Mouse (Mus musculus) adrenal gland, postnatal 25 days (tissue): ENCODE data around the gene Itprip. TPM values are rescaled to one million over a fixed set of nuclear protein-coding genes. Genes with fewer than 3 reads are reported as not detected.

Experiments used
- DNase-seq: peaks from one replicate; pipeline ENCODE4 v3.0.0; 2021; ENCODE audit warnings: mixed read lengths
- total RNA-seq: library from RNA; stranded (reverse); gene quantifications from 2 replicates; pipeline ENCODE4 v1.2.3, GENCODE M21; 2021

Itprip gene
- total RNA-seq, 1 experiment from 2014 or later, result 17.0 TPM

DNA sequence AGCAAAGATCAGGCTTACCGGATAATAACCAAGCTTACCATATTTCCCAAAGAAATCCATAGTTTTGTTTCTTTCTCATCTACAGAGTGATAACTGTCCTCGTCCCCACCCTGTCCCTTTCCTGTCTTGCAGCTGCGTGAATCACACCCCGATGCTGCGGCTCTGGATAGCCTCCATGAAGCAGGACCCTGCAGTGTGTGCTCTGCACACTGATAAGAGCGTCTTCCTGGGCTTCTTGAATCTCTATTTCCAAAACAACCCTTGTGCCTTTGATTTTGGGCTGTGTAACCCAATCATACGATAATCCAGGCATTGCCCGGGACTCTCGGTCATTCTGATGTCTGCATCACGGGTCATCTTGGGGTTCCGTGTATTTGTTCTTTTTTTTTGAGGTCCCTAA, 33.2 kb downstream of the Itprip start:
- DNase-seq, result no peak

DNA sequence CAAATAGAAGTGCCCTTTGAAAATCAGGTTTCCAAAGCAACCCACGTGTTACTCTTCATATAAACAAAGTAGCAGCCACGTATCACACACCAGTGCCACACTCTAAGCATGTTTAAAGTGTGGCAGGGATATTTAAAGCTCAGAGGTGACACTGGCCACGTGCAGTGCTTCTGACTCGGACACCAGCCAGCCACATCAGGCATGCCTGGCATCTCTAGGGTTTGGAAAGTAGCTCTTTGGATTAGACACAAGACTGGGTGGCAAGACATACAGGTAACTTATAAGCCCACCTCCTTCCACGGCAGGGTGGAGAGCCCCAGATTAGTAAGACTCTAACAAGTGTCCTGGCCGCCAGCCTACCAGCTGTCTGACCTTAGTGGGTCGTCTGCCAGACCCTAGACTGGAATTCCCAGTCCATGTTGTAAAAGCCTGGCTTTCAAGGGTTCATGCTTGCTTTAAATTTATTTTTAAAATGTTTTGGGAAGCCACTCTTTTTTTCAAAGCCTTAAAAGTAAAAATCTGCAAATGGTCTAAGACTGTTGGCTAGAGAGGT, 33.8 kb downstream of the Itprip start:
- no peak for DNase-seq

DNA sequence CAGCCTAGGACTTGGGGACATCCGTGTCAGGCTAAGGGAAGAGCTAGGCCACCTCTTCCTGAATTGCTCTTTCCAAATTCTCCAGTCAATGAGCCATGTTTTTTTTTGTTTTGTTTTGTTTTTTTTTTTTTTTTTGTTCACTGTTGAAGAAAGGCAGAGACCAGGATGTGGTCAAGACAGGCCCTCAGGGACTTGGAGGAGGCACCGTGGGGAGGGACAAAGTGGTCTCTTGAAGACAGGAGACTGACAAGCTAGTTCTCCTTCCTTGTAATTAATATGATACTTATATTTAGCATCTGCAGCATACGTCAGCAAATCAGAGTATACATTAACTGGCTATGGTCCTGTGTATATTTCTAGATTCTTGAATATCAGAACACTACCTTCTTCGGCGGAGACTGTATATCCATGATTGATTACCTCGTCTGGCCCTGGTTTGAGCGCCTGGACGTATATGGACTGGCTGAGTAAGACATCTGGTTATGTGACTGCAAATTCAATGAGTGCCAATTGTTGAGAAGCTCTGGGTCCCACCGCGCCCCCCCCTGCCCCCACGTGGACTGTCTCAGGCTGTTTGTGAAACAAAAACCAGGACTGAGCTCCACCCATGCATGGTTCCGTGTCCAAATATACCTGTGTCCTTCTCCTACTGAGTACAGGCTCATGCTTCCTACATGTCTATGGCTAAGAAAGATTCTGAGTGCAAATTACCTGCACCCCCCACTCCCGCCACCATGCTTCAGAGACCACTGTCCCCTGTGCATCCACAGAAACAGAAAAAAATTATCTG, 34.6 kb downstream of the Itprip start:
- no peak for DNase-seq

DNA sequence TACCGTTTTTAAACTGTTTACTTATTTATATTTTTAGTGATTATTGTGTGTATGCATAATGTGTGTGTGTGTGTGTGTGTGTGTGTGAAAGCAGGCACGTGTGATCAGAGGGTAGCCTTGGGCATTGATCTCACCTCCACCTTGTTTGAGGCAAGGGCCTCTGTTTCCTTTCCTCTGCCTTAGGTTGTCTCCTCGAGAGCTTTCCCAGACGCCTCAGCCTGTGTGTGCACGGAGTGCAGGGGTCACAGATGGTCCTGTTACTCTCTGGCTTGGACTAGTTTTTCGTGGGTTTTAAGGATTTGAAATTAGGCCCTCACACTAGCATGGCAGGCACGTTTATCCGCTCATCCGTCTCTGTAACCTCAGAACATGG, 36.2 kb downstream of the Itprip start:
- no peak for DNase-seq

DNA sequence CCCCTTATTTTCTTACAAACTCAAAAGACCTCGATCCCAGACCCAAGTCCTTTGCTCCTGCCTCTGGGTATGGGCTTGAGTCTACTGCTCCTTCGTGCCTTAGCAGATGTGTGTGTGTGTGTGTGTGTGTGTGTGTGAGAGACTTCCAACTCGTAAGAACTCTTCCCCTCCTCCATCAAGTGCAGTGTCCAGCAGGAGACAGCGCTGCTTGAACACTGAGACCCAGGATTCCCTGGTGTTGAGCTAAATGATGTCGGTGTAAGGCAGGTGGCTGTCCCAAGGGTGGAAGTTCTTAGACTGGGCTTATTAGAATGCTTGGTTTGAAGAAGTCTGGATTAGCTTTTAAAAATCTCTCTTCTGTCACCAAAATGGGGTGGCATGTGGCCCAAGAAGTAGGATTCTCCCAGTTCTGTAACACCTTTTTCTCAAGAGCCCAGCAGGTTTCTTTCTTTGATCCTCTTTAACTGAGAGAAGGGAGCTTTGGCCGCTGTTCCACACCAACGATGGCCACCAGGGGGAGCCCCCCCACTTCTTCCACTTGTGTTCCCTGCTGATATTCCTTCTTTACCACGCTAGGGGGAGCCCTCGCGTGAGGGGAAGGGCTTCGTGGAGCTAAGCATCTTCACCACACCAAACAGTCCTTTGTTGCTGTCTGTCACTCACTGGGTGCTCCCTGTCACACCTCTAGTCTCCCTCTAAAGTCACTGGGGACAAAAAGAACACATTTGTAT, 36.8 kb downstream of the Itprip start:
- peak; percentile 84 for DNase-seq

DNA sequence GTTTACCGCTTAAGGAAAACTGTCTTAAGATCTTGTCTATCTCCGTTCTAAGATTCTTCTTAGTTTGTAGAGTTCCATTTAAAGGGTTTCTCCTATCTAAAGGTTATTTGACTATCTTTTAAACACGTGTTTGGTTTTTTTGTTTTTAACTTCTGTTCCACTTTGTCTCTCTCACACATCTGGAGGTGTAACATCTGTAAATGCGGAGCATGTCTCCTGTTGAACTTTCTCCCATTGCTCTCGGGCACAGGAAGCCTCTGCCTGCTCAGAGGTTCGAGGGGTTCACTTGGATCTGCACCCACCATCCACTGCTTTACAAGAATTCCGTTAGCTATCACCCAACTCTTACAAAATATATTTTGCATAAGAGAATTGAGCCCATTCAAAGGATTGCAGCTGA, 37.6 kb downstream of the Itprip start:
- no peak for DNase-seq

DNA sequence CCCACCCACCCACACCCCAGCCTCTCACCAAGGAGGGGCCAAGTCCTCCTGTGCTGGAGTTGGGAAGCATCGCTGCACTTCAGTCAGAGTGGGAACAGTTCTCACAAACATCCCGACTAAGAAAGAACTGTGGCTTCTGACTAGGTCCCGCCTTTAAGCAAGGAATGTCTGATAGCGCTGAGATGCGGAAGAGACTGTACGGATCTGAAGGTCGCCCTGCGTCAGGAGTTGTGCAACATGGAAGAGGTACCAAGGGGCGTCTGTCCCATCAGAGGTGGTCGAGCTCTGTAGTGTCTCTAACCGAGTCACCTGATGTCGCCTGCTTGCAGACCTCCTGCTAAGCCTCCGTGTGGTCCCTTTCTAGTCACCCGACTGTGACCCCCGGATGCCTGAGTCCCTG, 42.8 kb downstream of the Itprip start:
- no peak for DNase-seq

DNA sequence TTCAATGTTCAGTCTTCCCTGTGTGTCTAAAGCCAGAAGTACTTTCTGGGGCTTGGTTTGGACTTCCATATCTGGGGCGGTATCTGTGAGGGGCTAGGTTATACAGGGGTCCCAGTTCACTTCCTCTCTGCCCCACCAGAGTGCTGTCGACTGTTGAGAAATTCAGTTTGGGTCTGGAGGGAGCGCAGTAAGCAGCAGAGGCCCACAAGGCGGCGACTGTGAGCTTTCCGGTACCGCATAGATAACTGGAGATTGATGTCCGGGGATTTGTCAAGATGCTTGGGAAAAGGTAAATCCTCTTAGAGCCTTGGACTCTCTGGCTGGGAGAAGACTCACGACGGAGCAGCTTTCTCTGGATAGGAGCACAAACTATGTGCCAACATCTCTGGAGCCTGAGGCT, 47.6 kb downstream of the Itprip start:
- DNase-seq, result no peak

DNA sequence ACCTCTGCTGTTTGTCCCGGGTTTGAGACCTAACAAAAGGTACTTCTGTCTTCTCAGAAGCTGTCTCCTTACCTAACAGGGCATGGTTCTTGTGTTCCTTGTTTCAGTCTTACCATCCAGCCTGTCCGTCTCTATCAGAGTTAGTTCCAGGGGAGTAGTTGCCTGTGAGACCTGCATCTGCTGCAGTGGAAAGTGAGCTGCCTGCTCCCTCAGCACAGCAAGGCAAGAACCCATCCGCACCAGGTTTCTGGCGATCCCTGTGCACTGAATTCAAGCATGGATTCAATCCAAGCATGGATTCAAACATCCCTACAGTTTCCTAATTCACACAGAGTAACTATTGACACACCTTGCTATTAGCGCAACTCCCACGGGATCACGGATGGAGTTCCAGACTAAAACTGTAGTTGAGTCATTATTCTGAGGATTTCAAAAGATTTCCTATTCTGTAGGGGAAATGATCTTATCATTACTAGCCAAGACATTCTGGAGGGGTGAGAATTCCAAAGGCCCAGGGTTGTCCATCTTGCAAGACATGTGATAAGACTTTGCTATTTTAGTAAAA, 48.9 kb downstream of the Itprip start:
- no peak for DNase-seq

DNA sequence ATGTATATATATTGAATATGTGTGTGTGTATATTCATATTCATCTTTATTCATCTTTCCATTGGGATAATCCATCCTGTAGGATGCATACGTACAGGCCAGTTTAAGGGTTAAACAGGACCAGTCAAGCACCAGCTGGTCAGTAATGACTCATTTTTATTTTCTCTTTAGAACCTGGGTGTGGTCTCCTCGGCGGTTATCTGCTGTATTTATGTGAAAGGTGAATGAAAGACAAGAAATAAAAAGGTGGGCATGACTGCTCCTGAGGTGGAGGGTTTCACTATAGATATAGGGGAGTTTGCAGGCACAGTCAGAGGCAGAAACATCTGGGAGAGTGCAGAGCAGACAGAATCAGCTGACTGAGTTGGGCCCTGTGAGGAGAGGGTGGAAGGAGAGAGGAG, 49.6 kb downstream of the Itprip start:
- DNase-seq, result no peak

DNA sequence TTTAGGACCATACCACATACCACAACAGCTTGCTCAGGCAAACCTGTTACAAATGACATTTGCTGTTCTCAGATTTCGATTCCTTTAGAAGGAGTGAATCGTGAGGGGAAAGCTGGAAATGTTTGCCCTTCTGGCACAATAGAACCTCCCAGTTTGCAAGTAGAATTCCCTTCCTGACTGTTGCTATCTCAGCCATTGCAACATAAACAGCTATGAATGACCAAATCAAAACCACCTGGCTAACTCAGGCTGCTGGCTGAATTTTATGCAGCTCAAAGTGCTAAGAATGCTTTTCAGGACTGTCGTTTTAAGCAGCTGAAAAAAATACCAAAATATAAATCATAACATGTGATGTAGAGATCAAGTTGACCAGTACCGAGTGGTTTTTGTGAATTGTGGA, 50.1 kb downstream of the Itprip start:
- no peak for DNase-seq

DNA sequence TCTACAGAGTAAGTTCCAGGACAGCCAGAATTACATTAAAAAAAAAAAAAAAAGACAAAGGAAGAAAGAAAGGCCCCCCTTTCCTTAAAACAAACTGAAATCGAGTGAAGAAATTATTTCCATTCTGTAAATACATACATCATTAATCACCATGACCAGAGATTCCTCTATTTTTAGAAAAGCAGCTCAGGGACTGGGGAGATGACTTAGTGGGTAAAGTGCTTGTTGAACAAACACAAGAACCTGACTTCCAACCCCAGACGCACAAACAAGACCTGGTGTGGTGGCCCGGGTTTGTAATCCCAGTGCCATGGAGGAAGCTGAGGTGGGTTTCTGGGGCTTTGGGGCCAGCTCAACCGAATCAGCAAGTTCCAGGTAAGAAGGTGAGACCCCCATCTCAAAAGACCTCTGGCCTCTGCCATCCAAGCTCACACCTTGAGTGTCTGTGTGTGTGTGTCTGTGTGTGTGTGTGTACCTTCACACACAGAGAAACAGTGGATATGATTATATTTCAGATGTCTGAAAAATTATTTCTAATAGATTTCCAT, 51.4 kb downstream of the Itprip start:
- no peak for DNase-seq

DNA sequence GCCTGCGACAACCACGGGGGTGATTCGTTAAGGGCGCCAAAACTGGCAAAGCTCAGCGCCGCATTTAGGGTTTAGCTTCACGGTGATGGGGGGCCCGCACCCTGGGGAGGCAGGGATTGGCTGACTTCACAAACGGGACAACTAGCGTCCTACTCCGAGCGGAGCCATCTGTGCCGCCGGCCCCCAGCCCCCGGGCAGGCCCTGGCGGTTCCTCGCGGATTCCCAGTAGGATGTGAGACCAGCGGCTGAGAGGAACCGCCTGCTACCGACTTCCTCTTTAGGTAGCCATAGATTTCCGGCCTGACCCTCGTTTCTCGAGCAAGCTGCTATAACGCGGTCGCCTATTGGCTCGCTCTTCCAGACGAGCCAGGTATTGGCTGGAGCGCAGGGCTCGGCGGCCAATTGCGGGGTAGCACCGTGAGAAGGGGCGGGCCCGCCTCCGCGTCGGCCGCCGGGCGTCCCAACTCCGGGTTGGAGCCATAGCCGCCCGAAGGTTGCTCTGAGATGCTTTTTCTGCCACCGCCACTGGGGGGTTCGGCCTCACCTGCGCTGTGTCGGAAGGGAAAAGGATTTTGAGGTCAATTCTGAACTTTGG, 53.6 kb downstream of the Itprip start, which contains the start of gene Gsto2:
Gsto2 (plus strand) TSS at position 182 of the 595 bp plus-strand sequence.
- peak; percentile 94 for DNase-seq

DNA sequence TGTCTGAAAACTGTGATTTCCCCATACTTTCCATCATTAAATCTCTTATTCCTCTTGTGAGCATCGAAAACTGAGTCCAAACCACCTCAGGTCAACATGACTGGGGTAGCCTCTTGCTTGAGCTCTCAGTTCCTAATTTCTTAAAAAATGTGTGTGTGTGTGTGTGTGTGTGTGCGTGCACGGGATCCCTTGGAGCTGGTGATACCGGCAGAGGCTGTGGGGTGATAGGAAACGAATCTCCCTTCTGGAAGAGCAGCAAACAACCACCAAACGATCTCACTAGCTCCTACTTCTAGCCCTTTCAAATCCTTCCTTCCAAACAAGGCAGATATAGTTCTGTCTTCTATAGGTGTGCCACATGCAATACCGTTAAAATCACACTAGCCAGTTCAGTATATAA, 54.4 kb downstream of the Itprip start:
- DNase-seq, result no peak

DNA sequence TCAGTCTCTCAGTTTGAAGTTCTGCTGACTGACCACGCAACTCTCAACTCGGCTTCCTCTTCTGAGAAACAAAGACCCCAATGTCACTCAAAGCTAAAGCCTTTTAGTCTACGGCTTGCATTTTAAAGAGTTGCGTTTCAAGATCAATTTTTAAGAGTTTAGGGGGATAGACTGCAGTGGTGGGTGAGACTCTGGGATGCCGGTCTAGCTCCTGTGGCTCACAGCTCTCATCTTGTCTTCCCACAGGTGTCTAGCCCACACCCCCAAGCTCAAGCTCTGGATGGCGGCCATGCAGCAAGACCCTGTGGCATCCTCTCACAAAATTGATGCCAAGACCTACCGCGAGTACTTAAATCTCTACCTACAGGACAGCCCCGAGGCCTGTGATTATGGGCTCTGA, 55.0 kb downstream of the Itprip start:
- DNase-seq, result no peak

DNA sequence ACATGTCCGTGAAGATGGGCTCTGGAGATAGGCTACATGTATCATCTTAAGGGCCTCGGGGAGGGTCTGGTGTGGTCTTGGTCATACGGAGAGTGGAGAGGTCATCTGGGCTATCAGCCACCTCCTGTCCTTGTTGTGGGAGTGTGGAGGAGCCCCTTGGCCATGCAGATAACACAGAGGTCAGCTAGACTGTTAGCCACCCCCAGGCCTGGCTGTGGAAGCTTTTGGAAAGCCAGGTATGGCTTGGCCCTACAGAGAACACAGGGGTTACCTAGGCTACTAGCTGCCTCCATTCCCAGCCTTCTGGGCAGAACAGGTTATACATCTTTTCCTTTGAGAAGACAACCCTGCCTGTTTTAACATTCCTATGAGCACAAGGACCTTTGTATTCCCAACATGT, 56.5 kb downstream of the Itprip start:
- DNase-seq, result no peak

DNA sequence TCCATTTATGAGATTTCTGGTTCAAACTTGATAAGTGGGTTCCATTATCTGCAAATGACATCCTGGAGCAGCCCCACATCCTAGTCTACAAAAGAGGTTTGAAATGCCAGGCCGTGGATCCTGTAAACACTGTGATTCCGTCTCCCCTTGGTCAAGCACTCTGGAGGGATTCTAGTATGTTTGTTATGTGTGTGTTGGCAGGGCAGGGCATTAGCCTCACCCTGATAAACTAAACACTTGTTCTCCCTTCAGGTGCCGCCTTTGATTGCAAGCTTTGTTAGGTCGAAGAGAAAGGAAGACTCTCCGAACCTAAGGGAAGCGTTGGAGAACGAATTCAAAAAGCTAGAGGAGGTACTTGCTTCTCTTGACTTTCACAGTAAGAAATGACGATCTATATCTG, 59.9 kb downstream of the Itprip start:
- DNase-seq, result no peak

DNA sequence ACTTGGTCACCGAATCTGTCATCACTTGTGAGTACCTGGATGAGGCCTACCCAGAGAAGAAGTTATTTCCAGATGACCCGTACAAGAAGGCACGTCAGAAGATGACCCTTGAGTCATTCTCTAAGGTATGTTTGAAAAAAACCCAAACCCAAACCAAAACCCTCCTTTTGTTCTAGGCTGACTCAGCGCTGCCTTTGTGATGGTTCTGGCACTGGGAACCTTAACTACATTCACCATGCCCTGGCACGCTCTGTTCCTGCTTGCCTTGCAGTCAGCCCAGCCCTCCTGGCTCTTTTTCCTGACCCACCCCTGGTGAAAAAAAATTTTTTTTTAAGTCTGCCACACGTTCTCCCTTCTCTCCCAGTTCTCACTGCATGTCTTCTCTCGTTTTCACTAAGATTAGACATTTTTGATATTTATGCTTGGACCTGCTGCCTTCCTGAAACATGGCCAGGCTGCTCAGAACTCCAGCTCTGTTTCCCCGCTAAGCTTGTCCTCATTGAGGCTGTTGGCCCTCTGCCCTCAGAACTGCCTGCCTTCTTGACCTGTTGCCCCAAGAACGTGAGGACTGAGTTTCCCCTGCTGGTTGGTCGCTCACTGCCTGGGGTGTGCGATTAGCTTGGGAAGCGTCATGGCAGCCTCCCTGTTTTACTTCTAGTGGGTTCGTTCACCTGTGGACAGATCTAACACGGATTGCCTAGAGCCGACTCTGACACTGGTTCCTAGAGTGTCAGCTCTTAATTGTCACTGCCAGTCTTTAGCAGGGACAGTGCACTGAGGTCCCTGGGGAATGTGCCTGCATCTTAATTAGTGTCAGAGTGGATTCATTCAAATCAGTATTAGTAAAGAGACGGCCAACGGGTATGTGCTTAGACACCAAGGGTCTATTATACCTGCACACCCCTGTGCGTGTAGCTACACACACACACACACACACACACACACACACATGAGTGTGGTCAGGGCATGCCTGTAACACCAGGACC, 60.8 kb downstream of the Itprip start:
- no peak for DNase-seq

DNA sequence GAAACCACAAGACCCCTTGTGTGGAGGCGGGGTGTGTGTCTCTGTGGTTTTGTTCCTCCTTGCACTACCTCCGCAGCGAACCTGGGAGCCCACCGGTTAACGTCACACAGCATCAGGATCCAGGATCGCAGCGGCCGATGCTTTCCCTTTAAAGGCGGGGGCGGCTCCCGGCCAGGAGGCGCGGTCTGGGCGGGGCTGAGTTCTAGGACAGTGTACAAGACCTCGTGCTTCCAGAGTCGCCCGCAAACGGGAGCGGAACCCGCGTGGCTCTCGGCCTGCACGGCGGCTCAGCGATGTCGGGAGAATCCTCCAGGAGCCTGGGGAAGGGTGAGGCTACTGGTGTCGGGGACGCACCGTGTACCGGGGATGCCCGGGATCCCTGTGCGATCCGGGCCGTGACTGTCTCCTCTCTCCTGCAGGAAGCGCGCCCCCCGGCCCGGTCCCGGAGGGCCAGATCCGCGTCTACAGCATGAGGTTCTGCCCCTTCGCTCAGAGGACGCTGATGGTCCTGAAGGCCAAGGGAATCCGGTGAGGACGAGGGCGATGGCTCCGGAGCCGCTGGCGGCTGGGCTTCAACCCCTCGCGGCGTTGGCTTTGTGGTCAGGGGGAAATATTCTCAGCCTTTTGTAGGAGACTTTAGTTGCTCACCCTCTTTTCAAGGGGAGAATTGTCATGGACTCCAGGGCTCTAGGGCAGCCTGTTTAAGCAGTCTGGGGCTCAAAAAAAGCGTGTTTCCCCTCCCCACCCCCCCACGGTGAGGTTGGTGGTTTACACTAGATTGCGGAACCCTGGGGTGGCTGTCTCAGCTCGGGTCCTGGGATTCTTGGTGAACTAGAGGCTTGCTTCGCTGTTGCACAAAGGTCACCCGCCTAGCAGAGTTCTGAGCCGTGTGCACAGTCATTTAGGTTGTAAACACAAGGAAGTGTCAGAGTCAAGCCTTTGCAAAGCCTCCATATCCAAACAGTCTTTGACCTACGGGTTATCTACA, 64.0 kb downstream of the Itprip start, which contains the start of gene Gsto1:
Gsto1 (plus strand) TSS at position 175 of the 988 bp plus-strand sequence.
- DNase-seq, result peak; percentile 93
